Mouse (Mus musculus) kidney, adult 8-10 months (tissue): ENCODE results near the gene Lgr6.

Experiments used
- DNase-seq, 2 experiments: peaks; one replicate each; pipeline ENCODE4 v3.0.0; 2022

Lgr6 gene

GRCm38 (mm10) chr1:135011912-135012311 is 93.2 kb downstream of the Lgr6 start:
- DNase-seq = no peak

GRCm38 (mm10) chr1:135009833-135010232 is 95.2 kb downstream of the Lgr6 start:
- no peak for DNase-seq

GRCm38 (mm10) chr1:135005696-135006095 is 99.4 kb downstream of the Lgr6 start:
- DNase-seq = no peak

- DNase-seq = no peak
These were observed 101.7 kb downstream of the Lgr6 start for GRCm38 (mm10) chr1:135003346-135003745.

- DNase-seq = no peak
These were observed 104.5 kb downstream of the Lgr6 start for GRCm38 (mm10) chr1:135000527-135000926.

- DNase-seq = no peak
These were observed 106.8 kb downstream of the Lgr6 start for GRCm38 (mm10) chr1:134998231-134998630.

GRCm38 (mm10) chr1:134997568-134997967 is 107.5 kb downstream of the Lgr6 start:
- DNase-seq = no peak

GRCm38 (mm10) chr1:134996471-134996870 is 108.6 kb downstream of the Lgr6 start:
- DNase-seq = no peak

GRCm38 (mm10) chr1:134995954-134996353 is 109.1 kb downstream of the Lgr6 start:
- no peak for DNase-seq

- no peak for DNase-seq
These were observed 109.6 kb downstream of the Lgr6 start for GRCm38 (mm10) chr1:134995437-134995836.

- no peak for DNase-seq
These were observed 110.3 kb downstream of the Lgr6 start for GRCm38 (mm10) chr1:134994739-134995138.

- peak; percentile 12 to 14 for DNase-seq
These were observed 112.9 kb downstream of the Lgr6 start for GRCm38 (mm10) chr1:134992046-134992645.

- peak; percentile 53 to 78 for DNase-seq
These were observed 115.7 kb downstream of the Lgr6 start for GRCm38 (mm10) chr1:134989372-134989771.

GRCm38 (mm10) chr1:134987962-134988341 is 117.1 kb downstream of the Lgr6 start:
- DNase-seq = no peak

GRCm38 (mm10) chr1:134987173-134987961 is 117.7 kb downstream of the Lgr6 start:
- DNase-seq = peak; percentile 28 to 34

- DNase-seq = no peak
These were observed 132.2 kb downstream of the Lgr6 start for GRCm38 (mm10) chr1:134972920-134973319.

- no peak for DNase-seq
These were observed 139.6 kb downstream of the Lgr6 start for GRCm38 (mm10) chr1:134965430-134965829.

GRCm38 (mm10) chr1:134962821-134963220 is 142.3 kb downstream of the Lgr6 start:
- peak in 1 of 2 experiments; percentile 12 for DNase-seq

- peak; percentile 94 to 96 for DNase-seq
These were observed 142.8 kb downstream of the Lgr6 start, which contains the start of gene Ube2t for GRCm38 (mm10) chr1:134962053-134962803. Gene Ube2t, plus strand, starts transcription at chr1:134962565.

- DNase-seq = no peak
These were observed 144.4 kb downstream of the Lgr6 start for GRCm38 (mm10) chr1:134960634-134961033.

- DNase-seq = peak; percentile 96 to 97
These were observed 149.4 kb downstream of the Lgr6 start, which contains the start of gene Ppp1r12b for GRCm38 (mm10) chr1:134955637-134956176. Gene Ppp1r12b, minus strand, starts transcription at chr1:134955942.

GRCm38 (mm10) chr1:134955050-134955636 is 149.9 kb downstream of the Lgr6 start:
- DNase-seq = peak in 1 of 2 experiments; percentile 13

GRCm38 (mm10) chr1:134949946-134950345 is 155.1 kb downstream of the Lgr6 start:
- no peak for DNase-seq
